Mouse (Mus musculus) kidney, postnatal 10 days (tissue): ENCODE data around the gene 4931414P19Rik.
A peak's percentile ranks its signal among the peaks of the same experiment; 100 is the strongest.

Source experiments
- DNase-seq: peaks from one replicate; pipeline ENCODE4 v3.0.0; 2021; ENCODE audit warnings: mixed read lengths

Gene 4931414P19Rik

DNA sequence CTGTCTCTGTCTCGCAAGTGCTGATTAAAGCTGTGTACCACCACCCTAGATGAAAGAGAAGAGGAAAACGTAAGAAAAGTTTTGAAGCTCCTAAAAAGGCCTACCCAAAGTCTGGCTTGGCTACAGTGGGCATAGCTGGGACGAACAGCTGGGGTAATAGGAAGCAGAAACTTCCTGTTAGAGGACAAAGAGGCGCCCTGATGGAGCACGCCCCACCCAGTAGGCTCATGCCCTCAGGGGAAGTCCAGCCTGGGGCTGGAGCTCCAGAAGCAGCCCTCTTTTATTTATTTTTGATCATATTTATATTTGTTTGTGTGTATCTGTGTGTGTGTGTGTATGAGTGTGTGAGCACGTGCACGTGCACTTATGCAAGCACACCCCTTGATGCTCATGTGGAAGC lies 26.2 kb downstream of the 4931414P19Rik start:
- no peak for DNase-seq

DNA sequence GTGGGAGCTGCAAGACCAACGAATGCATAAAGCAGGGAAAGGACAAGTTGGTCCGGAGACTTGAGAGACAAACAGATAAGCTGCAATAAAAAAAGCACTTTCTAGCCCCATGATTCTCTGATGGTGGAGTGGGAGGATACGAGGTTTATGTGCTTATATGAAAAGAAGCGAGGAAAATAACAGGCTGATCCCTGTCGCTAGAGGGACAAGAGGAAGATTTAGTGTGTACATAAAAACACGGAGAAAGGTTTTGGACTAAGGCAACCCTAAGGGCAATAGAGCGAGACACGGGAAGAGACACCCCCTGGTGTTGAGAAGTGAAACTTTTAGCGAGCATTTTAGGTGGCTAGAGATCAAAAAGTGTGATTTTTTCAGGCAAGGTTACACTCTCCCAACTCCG lies 27.7 kb downstream of the 4931414P19Rik start:
- peak; percentile 64 for DNase-seq

DNA sequence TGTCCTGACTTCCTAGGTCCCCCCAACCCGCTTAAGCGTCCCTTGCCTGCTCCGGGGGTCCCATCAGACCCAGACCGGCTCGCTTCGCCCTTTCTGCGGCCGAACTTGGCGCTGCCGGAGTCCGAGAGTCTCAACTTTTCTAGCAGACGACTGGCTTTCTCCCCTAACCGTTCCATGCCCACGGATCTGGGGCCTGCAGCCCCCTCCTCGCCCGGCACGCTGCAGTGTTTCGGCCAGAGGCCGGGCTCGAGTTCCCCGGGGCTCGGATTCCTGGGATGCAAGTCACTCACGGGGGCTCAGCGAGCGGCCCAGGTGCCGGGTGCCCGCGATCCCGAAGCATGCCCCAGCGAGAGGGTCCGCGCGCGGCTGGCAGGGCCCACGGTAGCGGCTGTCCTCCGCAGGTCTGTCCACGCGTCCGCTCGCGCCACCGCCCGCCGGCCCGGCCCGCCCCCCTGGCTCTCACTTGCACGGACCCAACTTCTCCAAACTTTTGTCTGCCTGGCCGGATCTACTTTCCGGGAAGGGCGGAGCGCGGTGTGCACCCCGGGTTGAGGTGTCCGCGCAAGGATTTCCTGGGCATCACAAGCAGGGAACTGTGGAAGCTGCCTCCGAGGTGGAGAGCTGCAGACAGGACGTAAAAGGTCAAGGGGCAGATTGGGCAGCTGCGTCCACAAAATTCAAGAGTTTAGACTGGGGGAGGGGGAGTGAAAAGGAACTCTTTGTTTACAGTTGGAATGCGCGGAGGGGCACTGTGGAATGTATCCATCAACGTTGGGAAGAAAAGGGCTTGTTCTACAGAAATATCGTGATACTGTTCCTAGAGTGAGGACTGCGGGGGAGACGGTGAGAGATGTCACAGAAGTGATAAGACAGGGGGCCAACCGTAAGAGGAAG lies 28.5 kb downstream of the 4931414P19Rik start, which contains the start of gene Ajuba:
Gene Ajuba, minus strand, starts transcription at position 470 of the 894 bp plus-strand sequence.
- DNase-seq, result peak; percentile 96

GRCm38 (mm10) chr14:54576241-54577088 lies 29.3 kb downstream of the 4931414P19Rik start:
- peak; percentile 73 for DNase-seq

DNA sequence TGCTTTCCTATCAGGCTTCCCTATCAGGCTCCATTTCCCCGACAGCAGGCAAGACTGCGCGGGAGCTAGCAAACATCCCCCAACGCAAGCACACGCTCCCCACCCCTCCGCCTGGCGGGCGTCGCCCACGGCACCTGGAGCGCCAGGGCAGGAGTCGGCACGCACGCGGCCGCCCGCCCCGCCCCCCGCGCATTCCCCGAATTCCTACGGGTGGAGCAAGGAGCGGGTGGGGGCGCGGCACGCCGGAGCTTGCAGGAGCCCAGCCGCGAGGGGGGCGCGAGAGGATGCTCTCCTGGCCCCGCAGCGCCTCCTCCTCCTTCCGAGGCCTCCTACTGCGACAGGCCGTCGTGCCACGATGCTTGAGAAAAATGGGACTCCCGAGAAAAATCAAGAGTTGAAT lies 30.2 kb downstream of the 4931414P19Rik start:
- DNase-seq, result peak; percentile 96

DNA sequence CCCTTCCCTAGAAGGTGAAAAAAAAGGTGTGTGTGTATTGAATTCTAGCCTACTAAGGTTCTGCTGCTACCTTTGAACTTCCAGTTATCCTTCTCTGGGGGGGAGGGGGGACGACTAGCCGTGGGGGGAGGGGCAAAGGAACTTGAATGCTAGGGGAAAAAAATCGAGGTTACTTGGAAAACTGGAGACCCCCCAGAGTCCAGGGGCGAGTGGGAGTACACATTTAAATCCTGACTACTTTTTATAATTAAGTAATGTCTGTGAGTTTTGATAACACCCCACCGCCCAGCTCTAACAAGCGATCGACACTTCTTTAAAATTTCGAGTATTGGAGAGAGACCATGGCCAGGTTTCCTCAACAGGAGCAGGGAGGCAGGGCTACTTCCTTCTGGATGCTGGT lies 30.8 kb downstream of the 4931414P19Rik start:
- DNase-seq, result no peak

DNA sequence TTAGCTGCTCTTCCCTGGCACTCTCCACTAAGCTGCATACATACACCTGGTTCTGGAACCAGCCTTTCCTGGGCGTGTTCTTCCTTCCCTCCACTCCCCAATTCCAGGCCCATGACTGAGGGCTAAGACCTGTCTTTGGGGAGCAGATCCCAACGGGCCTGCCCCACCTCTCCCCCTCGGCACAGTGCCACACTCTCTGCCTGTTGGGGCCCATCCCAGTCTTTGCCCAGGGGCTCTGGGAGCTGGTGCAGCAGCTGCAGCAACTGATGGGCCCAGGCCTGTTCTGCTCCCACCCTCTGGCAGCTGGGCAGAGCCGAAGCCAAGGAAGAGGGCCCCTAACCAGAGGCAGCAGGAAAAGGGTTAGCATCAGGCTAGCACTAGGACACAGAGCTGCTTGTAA lies 31.5 kb downstream of the 4931414P19Rik start:
- DNase-seq, result peak; percentile 46

DNA sequence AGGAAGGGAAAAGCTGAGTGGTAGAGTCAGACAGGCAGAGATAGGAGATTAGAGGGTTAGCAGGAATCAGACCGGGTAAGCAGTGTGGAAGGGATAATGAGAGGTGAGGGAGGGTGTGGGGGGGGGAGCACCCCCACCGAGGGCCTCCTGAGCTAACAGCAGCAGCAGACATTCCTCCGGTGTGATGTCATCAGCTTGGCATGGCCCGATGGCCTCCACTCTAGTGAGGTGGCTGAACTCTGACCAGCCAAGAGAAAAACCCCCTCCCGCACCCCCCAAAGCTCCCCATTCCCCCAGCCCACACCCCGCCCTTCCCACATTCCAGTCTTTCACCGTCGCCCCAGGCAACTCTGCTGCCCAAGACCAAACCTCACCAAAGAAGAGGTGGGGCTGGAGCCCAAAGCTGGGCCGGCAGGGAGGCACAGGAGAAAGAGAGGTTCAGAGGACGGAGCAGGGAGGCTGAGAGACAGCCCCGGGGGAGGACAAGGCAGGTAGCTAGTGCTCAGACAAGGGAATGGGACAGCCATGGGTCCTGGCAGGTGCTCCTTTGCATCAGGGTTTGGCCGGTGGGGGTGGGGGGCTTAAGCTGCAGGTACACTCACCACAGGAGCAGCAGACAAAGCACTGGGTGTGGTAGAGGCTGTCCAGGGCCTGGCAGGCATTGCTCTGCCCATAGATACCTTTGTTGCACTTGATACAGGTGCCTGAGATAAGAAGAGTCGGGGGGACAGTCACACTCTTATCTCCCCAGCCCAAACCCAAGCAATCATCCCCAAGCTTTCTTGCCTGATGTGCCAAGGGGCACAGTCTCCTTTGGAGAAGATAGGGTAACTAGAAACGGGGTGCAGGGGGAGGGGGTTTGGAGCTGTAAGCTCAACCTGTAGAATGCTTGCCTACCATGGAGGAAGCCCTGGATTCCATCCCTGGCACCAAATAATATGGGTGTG lies 32.7 kb downstream of the 4931414P19Rik start:
- peak; percentile 86 for DNase-seq

DNA sequence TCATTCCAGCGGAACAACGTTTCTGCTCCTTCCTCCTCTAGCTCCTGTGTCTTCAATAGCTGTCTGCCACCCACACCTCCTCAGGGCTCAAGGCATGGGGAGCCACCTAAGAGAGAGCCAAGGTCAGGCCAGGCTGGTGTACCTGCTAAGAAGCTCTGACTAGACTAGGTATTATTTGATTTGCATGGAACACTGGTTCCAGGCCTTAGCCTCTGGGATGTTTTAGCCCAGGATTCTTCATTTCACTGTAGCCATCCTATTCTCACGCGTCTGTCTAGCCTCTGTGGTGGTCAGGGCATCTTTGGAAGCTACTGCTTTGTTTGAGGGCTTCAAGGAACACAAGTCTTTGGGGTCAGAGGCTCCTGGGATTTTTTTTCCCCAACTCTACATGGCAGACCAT lies 33.7 kb downstream of the 4931414P19Rik start:
- no peak for DNase-seq

DNA sequence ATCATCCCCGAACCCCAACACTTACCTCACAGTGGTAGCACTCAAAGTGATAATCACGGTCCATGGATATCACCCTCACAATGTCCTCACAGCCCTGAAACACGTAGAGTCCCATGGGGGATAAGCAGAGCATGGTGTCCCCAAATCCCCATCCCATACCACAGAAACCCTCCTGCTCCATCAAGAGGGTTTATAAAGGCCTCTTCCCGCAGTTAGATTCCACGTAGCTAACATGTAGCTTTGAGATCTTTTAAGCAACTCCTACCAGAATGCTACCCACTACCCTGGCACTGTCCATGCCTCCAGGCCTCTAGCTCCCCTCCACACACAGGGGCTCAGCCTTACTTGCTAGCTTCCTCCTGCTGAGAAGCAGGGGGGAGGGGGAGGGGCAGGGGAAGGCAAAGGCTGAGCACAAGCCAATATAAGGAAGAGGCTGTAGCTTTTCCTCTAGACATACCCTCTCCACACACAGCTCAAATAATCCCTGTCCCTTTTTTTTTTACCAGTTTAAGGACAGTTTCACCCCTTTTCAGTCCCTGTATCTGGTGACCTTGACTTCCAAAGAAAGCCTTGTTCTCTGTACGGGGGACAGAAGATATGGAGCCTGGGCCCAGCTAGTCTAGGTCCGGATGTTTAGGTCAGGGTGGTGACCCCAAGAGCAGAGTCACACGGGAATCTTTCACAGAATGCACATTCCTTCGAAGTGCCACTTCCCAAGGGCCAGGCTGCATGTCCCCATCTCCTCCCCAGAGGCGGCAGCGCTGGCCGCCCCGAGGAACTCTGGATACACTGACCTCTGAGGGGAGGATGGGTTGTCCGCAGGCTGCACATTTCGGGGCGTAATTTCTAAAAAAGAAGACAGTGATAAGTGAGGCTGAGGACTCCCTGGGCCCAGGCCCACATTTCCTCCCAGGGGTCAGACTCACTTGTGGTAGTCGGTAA lies 36.1 kb downstream of the 4931414P19Rik start:
- DNase-seq, result peak; percentile 48

- peak; percentile 87 for DNase-seq
These were observed 36.9 kb downstream of the 4931414P19Rik start for GRCm38 (mm10) chr14:54568694-54569414.

DNA sequence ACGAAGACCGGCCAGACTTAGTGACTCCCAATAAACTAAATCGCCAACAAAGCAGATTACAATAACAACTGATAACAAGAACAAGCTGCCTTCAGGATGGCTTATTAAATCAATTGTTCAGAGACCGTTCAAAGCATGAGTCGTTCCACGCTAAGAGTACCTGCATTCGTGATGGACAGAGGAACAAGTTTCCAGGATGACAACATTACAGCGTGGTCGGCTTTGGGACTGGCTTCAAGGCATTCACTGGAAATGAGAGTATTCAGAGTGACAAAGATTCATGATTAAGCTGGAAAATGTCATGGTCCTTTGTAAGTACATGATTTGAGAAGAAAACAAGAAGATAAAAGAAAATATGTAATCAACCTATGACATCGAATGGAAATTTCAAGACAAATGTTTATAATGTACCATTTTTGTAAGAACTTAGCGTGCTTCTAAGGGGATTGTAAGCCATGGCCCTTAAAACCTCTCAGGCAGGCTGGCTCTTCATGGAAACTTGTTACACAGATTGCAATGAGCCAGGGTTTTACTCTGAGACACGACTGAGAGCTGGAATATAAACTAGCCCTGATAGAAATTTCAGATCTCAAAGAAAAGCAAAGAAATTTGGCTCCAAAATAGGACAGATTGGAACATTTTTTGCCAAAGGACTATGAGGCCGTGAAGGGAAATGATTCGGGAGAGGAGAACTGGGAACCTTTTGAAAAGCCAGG lies 45.1 kb downstream of the 4931414P19Rik start:
- no peak for DNase-seq

DNA sequence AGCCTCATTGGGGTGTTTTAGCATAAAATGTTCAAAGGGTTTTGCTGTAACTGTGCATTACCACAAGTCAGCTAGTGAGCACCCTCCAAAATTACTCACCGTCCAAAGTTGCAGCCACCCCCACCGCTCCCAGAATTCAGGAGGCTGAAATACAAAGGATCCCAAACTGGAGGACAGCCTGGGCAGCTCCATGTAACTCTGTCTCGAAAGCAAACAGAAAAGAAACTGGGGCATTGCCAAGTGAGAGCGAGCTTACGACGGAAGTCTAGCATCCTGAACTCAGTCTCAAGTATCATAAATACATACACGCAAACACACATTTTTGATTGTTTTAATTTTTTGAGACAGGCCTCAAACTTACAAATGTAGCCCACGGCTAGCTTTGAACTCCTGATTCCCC lies 48.5 kb downstream of the 4931414P19Rik start:
- DNase-seq, result no peak

- peak; percentile 92 for DNase-seq
These were observed 51.6 kb downstream of the 4931414P19Rik start, which contains the start of gene Haus4 for GRCm38 (mm10) chr14:54553975-54554769. TSS of gene Haus4 (minus strand) at chr14:54554616.

DNA sequence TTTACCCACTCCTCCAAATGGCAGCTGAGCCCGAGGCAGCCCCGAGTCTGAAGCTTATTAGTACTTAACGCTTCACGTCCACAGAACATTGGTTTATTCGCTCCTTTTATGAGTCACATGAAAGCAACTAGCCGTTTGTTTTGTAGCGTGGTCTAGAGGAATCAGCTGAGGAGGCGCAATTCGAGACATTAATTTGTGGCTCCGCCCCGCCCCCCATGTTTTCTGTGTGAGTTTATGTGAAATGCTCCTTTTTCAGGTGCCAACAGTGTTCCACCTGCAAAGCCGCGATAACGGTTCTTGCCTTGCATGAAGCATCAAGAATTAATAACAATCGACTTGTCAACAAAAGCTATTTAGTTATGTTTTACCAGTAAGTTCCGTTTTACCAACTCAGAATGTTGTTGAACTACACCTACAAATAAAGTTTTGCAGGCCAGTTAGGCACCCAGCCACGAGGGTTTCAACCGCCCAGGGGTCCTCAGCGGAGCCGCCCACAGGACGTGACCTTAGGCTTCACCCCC lies 52.3 kb downstream of the 4931414P19Rik start:
- peak; percentile 58 for DNase-seq

DNA sequence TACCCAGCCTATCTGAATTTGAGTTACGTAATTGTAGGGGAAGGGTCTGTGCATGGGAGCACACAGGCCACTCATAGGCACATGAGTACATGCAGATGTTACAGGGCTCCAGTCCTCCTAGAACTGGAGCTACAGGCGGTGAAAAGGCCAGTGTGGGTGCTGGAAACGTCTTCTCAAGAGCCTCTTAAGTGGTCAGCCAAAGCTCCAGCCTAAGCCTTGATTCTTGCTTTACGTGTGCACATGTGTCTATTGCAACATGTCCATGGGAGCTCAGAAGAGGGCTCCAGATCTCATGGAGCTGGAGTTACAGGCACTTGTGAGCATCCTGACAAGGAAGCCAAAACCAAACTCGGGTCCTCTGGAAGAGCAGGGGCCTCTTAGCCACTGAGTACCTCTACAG lies 61.1 kb downstream of the 4931414P19Rik start:
- DNase-seq, result no peak

DNA sequence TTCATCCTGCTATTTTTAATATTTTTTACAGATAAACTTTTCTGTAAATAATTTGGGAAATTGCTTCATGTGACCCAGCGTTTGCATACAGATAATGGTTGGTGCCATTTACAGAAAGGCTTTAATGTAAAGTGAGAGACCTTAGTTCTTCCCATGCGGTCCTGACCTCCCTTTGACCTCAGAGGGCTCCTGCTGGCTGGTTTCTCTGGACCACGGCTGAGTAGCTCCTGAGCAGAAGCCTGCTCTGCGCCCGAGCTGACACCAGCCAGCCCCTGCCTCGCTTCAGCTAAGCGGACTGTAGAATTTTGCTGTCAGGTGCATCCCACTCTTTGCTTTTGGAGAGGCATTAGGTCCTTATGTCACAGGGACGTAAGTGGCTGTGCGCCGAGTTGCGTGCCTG lies 65.0 kb downstream of the 4931414P19Rik start:
- no peak for DNase-seq

DNA sequence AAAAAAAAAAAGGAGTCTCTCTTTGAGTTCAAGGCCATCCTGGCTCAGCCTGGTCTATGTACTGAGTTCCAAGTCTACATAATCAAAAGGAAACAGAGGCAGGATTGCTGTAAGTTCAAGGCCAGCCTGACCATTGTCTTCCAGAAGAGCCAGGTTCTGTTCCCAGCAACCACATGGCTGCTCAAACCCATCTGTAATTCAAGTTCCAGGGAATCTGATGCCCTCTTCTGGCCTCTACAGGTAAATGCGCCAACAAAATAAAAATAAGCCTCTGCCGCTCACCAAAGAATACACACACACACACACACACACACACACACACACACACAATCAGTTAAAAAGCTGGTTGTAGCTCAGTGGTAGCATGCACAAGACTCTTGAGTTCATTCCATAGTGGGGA lies 67.2 kb downstream of the 4931414P19Rik start:
- DNase-seq, result no peak
